Mouse (Mus musculus): Measurements from ENCODE around the gene B4gat1.

- TF ChIP-seq POLR2A (IDR thresholded peaks at IDR 0.05; ENCODE audit: extremely low read depth, insufficient read depth, low read length), result no peak
- no peak for TF ChIP-seq CTCF (IDR thresholded peaks at IDR 0.05; ENCODE audit: low read depth, low read length)
Measured at GRCm38 (mm10) chr19:5072389-5073019, 33.9 kb downstream of the B4gat1 start.
